Mouse (Mus musculus): ENCODE results near the gene Fam129c. TPM values are rescaled to one million over a fixed set of nuclear protein-coding genes. Genes with fewer than 3 reads are reported as not detected.

Gene Fam129c
- total and polyA plus RNA-seq, 2 experiments from 2014 or later: 4.7 to 5.3 TPM

GRCm38 (mm10) chr8:71570291-71570954 lies 27.0 kb upstream of the Fam129c start:
- Histone ChIP-seq H3K36me3 (ENCODE audit: insufficient read depth, low read length) (no peaks in the 10 kb centered on the region), H3K9ac (replicated peaks; ENCODE audit: low read length, poor library complexity, severe bottlenecking) (peak overlapping the region; percentile 79), H3K4me3 (ENCODE audit: low read depth, low read length) (peak overlapping the region; percentile 65), H3K9me3 (ENCODE audit: low read length) (no peaks in the 10 kb centered on the region), H3K4me1 (ENCODE audit: insufficient read depth, low read length) (peaks cover 8% of the 10 kb centered on the region; the same call in 1 of the 2 replicates), H3K27ac (ENCODE audit: low read depth, low read length) (peak overlapping the region; percentile 89), H3K4me2 (ENCODE audit: low read depth, low read length, poor library complexity, severe bottlenecking) (peak overlapping the region; percentile 77), H3K27me3 (ENCODE audit: insufficient read depth, low read length) (0 out of 2 replicates have a peak, but pooled peaks cover 4% of the 10 kb centered on the region)
- under 1% methylated on average over 41 of the region's 41 CpGs for WGBS
- peak; percentile 90 for ATAC-seq (ENCODE audit: low FRiP score)
- DNase-seq (ENCODE audit: low spot score): peak; percentile 99
- TF ChIP-seq CTCF (IDR thresholded peaks at IDR 0.05): peak; percentile 22; the same call in 1 of the 2 replicates

DNA sequence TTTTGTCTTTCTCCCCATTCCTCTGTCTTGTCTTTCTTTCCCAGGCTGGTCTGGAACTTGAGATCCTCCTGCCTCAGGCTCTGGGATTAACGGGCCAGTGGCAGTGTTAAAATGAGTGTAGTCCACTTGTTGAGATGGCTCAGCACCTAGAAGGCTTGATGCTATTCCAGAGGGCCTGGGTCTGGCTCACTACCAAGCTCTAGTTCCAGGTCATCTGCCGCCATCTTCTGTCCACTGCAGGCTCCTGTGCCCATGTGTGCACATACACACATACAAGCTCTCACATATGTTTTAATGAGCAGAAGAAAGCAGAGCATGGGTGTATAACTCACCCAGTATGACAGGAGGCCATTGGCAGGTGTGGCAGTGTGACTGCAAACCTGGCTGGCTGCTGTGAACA lies 25.4 kb upstream of the Fam129c start:
- no peak for DNase-seq (ENCODE audit: low spot score)
- peak overlapping the region; percentile 65; the same call in 1 of the 2 replicates for H3K4me3 ChIP-seq (ENCODE audit: low read depth, low read length)
- WGBS: 93% methylated on average over 2 of the region's 2 CpGs

GRCm38 (mm10) chr8:71572847-71573633 lies 24.4 kb upstream of the Fam129c start:
- peak overlapping the region; percentile 29; the same call in 1 of the 2 replicates for H3K4me2 ChIP-seq (ENCODE audit: low read depth, low read length, poor library complexity, severe bottlenecking)
- H3K27ac ChIP-seq (ENCODE audit: low read depth, low read length): peak overlapping the region; percentile 38; the same call in 1 of the 2 replicates
- no peak overlapping the region for H3K4me3 ChIP-seq (ENCODE audit: low read depth, low read length)
- no peaks in the 10 kb centered on the region for H3K36me3 ChIP-seq (ENCODE audit: insufficient read depth, low read length)
- H3K4me1 ChIP-seq (ENCODE audit: insufficient read depth, low read length): peaks cover 8% of the 10 kb centered on the region; the same call in 1 of the 2 replicates
- ATAC-seq (ENCODE audit: low FRiP score): no peak
- H3K27me3 ChIP-seq (ENCODE audit: insufficient read depth, low read length): no peaks in the 10 kb centered on the region
- no peak for TF ChIP-seq CTCF (IDR thresholded peaks at IDR 0.05)
- peak; percentile 89 for DNase-seq (ENCODE audit: low spot score)
- 59% methylated on average over 9 of the region's 9 CpGs for WGBS
- H3K9ac ChIP-seq (replicated peaks; ENCODE audit: low read length, poor library complexity, severe bottlenecking): no peak overlapping the region
- no peaks in the 10 kb centered on the region for H3K9me3 ChIP-seq (ENCODE audit: low read length)

More for the DNA sequence above, 25.4 kb upstream of the Fam129c start:
- Histone ChIP-seq H3K4me2 (ENCODE audit: low read depth, low read length, poor library complexity, severe bottlenecking) (peak overlapping the region; percentile 77), H3K27ac (ENCODE audit: low read depth, low read length) (no peak overlapping the region; the same call in 1 of the 2 replicates), H3K9ac (replicated peaks; ENCODE audit: low read length, poor library complexity, severe bottlenecking) (no peak overlapping the region), H3K27me3 (ENCODE audit: insufficient read depth, low read length) (0 out of 2 replicates have a peak, but pooled peaks cover 4% of the 10 kb centered on the region), H3K36me3 (ENCODE audit: insufficient read depth, low read length) (no peaks in the 10 kb centered on the region), H3K4me1 (ENCODE audit: insufficient read depth, low read length) (peaks cover 8% of the 10 kb centered on the region; the same call in 1 of the 2 replicates), H3K9me3 (ENCODE audit: low read length) (no peaks in the 10 kb centered on the region)
- TF ChIP-seq CTCF (IDR thresholded peaks at IDR 0.05): 0 out of 2 replicates have a peak, but pooled peaks have one; percentile 9
- no peak for ATAC-seq (ENCODE audit: low FRiP score)

DNA sequence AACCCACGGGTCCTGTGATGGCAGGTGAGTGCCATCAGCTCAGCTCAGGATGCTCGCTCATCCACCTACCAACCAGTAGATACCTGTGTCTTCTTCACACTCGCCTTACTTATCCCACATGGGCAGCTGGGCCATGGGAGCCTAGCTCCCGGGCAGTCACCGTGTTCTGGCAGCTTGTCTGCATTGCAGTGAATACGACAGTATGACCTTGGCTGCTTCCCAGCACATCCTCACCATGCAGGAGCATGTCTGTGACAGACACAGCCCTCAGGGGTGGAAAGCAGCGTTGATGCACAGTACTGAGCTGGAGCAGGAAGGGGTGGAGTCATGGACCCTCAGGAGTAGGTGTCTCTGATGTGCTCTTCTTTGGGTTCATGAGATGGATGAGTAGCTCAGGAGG lies 23.0 kb upstream of the Fam129c start:
- H3K4me1 ChIP-seq (ENCODE audit: insufficient read depth, low read length): peaks cover 4% of the 10 kb centered on the region; the same call in 1 of the 2 replicates
- H3K9me3 ChIP-seq (ENCODE audit: low read length): no peaks in the 10 kb centered on the region
- ATAC-seq (ENCODE audit: low FRiP score) (no peak), DNase-seq (ENCODE audit: low spot score) (no peak)
- H3K4me3 ChIP-seq (ENCODE audit: low read depth, low read length): no peak overlapping the region
- no peak overlapping the region for H3K4me2 ChIP-seq (ENCODE audit: low read depth, low read length, poor library complexity, severe bottlenecking)
- no peaks in the 10 kb centered on the region for H3K27me3 ChIP-seq (ENCODE audit: insufficient read depth, low read length)
- TF ChIP-seq CTCF (IDR thresholded peaks at IDR 0.05): no peak
- whole genome bisulfite sequencing: 86% methylated on average over 7 of the region's 7 CpGs
- H3K36me3 ChIP-seq (ENCODE audit: insufficient read depth, low read length): no peaks in the 10 kb centered on the region; the same call in 1 of the 2 replicates
- H3K9ac ChIP-seq (replicated peaks; ENCODE audit: low read length, poor library complexity, severe bottlenecking): 0 out of 2 replicates have a peak overlapping the region, but pooled peaks have one; percentile 33
- no peak overlapping the region for H3K27ac ChIP-seq (ENCODE audit: low read depth, low read length)

GRCm38 (mm10) chr8:71575020-71575419 lies 22.4 kb upstream of the Fam129c start:
- no peak overlapping the region for H3K4me2 ChIP-seq (ENCODE audit: low read depth, low read length, poor library complexity, severe bottlenecking)
- 71% methylated on average over 1 of the region's 1 CpGs for WGBS
- ATAC-seq (ENCODE audit: low FRiP score) (no peak), DNase-seq (ENCODE audit: low spot score) (no peak)
- no peaks in the 10 kb centered on the region for H3K27me3 ChIP-seq (ENCODE audit: insufficient read depth, low read length)
- peaks cover 4% of the 10 kb centered on the region; the same call in 1 of the 2 replicates for H3K4me1 ChIP-seq (ENCODE audit: insufficient read depth, low read length)
- no peaks in the 10 kb centered on the region; the same call in 1 of the 2 replicates for H3K36me3 ChIP-seq (ENCODE audit: insufficient read depth, low read length)
- H3K9ac ChIP-seq (replicated peaks; ENCODE audit: low read length, poor library complexity, severe bottlenecking): no peak overlapping the region
- H3K9me3 ChIP-seq (ENCODE audit: low read length): no peaks in the 10 kb centered on the region
- H3K4me3 ChIP-seq (ENCODE audit: low read depth, low read length): no peak overlapping the region
- H3K27ac ChIP-seq (ENCODE audit: low read depth, low read length): no peak overlapping the region
- no peak for TF ChIP-seq CTCF (IDR thresholded peaks at IDR 0.05)
